Comparison of ENCODE assay signal across 9 mouse cellular contexts in the genomic region with DNA sequence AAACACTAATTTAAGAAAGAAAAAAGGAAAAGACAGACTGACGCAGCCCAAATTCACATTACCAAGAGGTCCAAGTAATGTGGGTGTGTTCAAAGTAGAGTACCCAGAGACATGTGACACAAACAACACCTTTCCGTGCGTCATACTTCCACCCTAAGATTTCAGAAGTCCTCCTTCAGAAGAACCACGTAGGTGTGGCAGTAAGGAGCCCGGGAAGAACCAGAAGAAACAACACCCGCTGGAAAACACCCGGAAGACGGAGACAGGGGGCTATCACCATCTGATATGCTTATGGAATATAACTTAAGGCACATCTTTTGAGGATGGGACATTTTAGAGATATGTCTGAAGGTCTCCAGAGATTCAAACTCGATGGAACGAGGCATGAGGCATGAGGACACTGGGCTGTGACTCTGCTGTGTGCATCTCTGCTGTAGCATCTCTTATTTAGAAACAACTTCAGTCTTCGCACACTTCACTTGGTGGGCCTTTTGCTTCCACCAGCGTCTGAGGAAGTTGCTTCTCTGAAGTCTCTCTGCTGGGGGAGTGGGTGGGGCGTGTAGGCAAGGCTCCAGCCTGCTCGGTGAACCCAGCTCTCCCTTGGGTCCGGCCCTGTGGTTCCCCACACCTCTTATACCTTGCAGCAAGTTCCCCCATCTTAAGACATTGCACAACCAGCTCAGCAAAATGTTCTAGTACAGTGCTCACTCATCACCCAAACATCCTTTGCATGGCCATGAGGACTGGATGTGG. TPM values are rescaled to one million over a fixed set of nuclear protein-coding genes. Genes with fewer than 3 reads are reported as not detected.
DNase-seq lines count a peak whose midpoint lies in the region; ATAC-seq lines count a peak whose summit lies in the region.
"Had no signal": no experiment of that assay in that cellular context is flagged by ENCODE, and none has a peak within 500 bp of the region (broad histone marks: within the 10 kb centered on the region; RNA-seq: fewer than 3 reads in every experiment).

No protein-coding gene starts in this region.

- peak; percentile 96 for DNase-seq in heart, adult 11 months
- DNase-seq in CD4-positive, CD25-positive, alpha-beta regulatory T cell, adult 2 months (ENCODE audit: low read depth, low spot score), result peak; percentile 72
- DNase-seq in lung, adult 18-20 months, result peak; percentile 69 to 74
- peak; percentile 67 to 73 for DNase-seq in spleen, postnatal 14 days (ENCODE audit: low spot score in 2 of 2)
- no peak for DNase-seq in embryo, embryonic 10.5 days (ENCODE audit: low spot score)
- DNase-seq in cerebellum, postnatal 4 days (ENCODE audit: low spot score in 2 of 2), result no peak
- DNase-seq in neural tube, embryonic 10.5 days (ENCODE audit: extremely low spot score, low spot score), result no peak

- no peak overlapping the region for H3K27ac ChIP-seq in heart, embryonic 12.5 days (ENCODE audit: poor library complexity, severe bottlenecking)

- no peaks in the 10 kb centered on the region for H3K27me3 ChIP-seq in heart, embryonic 12.5 days (replicated peaks)

- 91% methylated on average over 15 of the region's 15 CpGs for WGBS in heart, embryonic 12.5 days

- 0 out of 2 replicates have a peak, but pooled peaks cover 3% of the 10 kb centered on the region for H3K4me1 ChIP-seq in heart, embryonic 12.5 days (replicated peaks)

- no peak overlapping the region for H3K4me2 ChIP-seq in heart, embryonic 12.5 days
- H3K4me2 ChIP-seq: midbrain, embryonic 11.5 days had no signal

- peaks cover 4% of the 10 kb centered on the region; the same call in 1 of the 2 replicates for H3K36me3 ChIP-seq in heart, embryonic 12.5 days

- H3K4me3 ChIP-seq in heart, embryonic 12.5 days, result no peak overlapping the region

- H3K9ac ChIP-seq in heart, embryonic 12.5 days, result no peak overlapping the region

- no peaks in the 10 kb centered on the region; the same call in 1 of the 2 replicates for H3K9me3 ChIP-seq in heart, embryonic 12.5 days (replicated peaks)

- ATAC-seq in heart, embryonic 12.5 days (ENCODE audit: insufficient number of reproducible peaks, low FRiP score), result no peak

RNA-seq across cellular contexts. Expression of gene Pip4k2a, which starts 13.7 kb away (rescaled TPM):
- 8.6 TPM in 2 replicates for polyA plus RNA-seq in heart, embryonic 12.5 days (2016; fragmentation: Nextera tagmentation; extraction: Ambion mirVana)

RNA-seq across cellular contexts. Expression of gene 4930426L09Rik, which starts 13.9 kb away (rescaled TPM):
- polyA plus RNA-seq in heart, embryonic 12.5 days (2016; fragmentation: Nextera tagmentation; extraction: Ambion mirVana), result 0.21 and 0.57 TPM in 2 replicates

Comparison
In these comparisons a context has a peak if more than half of its experiments do, and no peak if none do; other contexts are left out.
1. DNase-seq: peak in heart, adult 11 months (single experiment), CD4-positive, CD25-positive, alpha-beta regulatory T cell, adult 2 months (single experiment), lung, adult 18-20 months (2 of 2) and spleen, postnatal 14 days (2 of 2); none in embryo, embryonic 10.5 days (single experiment), cerebellum, postnatal 4 days (0 of 2) and neural tube, embryonic 10.5 days (single experiment).